Mouse (Mus musculus) hindbrain, embryonic 12.5 days (tissue): ENCODE data around the gene Gm29609. TPM values are rescaled to one million over a fixed set of nuclear protein-coding genes. Genes with fewer than 3 reads are reported as not detected.

Source experiments
- ATAC-seq: fragments of 200-750 bp; cut with Nextera tagmentation; 2 replicates; pipeline ENCODE4 v1.8.0; 2017; ENCODE audit warnings: moderate TSS enrichment; ENCODE audit not compliant: low FRiP score
- H3K27ac ChIP-seq: fragments of 300-500 bp; sonication (generic); 2 replicates; pipeline ENCODE4 v1.5.1; 2016; ENCODE audit warnings: mild to moderate bottlenecking
- H3K27me3 ChIP-seq: fragments of 300-500 bp; sonication (generic); 2 replicates; pipeline ENCODE4 v1.6.1; 2016; ENCODE audit warnings: mild to moderate bottlenecking
- H3K36me3 ChIP-seq: fragments of 300-500 bp; sonication (generic); 2 replicates; pipeline ENCODE4 v1.6.1; 2016; ENCODE audit warnings: mild to moderate bottlenecking
- H3K4me1 ChIP-seq: fragments of 300-500 bp; sonication (generic); 2 replicates; pipeline ENCODE4 v1.6.1; 2016
- H3K4me2 ChIP-seq: fragments of 300-500 bp; sonication (generic); replicated peaks from 2 replicates; pipeline ENCODE4 v1.6.1; 2016; ENCODE audit warnings: mild to moderate bottlenecking
- H3K4me3 ChIP-seq: fragments of 300-500 bp; sonication (generic); 2 replicates; pipeline ENCODE4 v1.5.1; 2016; ENCODE audit warnings: mild to moderate bottlenecking
- H3K9ac ChIP-seq: fragments of 300-500 bp; sonication (generic); 2 replicates; pipeline ENCODE4 v1.6.1; 2016; ENCODE audit warnings: mild to moderate bottlenecking, moderate library complexity
- H3K9me3 ChIP-seq: fragments of 300-500 bp; sonication (generic); replicated peaks from 2 replicates; pipeline ENCODE4 v1.6.1; 2016; ENCODE audit warnings: mild to moderate bottlenecking
- WGBS: fragments of 180-500 bp; shearing (Covaris S2); methylation state at CpG from one replicate; pipeline ENCODE4 v1.1.7; 2016; 5-methylcytosine and 5-hydroxymethylcytosine counted together
- polyA plus RNA-seq: library from polyadenylated mRNA; unstranded; fragments of >200 nt; fragmentation: Nextera tagmentation; extraction: Ambion mirVana; gene quantifications from 2 replicates; pipeline ENCODE4 v1.2.1, GENCODE M21; 2016

Gm29609 gene
- polyA plus RNA-seq, 1 experiment from 2014 or later: 2.3 TPM

- Histone ChIP-seq H3K27me3 (no peaks in the 10 kb centered on the region), H3K36me3 (peaks cover 67% of the 10 kb centered on the region), H3K4me1 (peaks cover 22% of the 10 kb centered on the region), H3K9me3 (peaks cover 6% of the 10 kb centered on the region), H3K9ac (no peak overlapping the region), H3K27ac (no peak overlapping the region), H3K4me3 (no peak overlapping the region), H3K4me2 (no peak overlapping the region)
- no peak for ATAC-seq
- 95% methylated on average over 2 of the region's 2 CpGs for WGBS
Measured at GRCm38 (mm10) chr5:31203866-31204265, 24.2 kb upstream of the Gm29609 start.

GRCm38 (mm10) chr5:31202933-31203332 lies 23.2 kb upstream of the Gm29609 start:
- WGBS: 80% methylated on average over 7 of the region's 7 CpGs
- H3K27ac ChIP-seq: peak overlapping the region; percentile 77
- peaks cover 22% of the 10 kb centered on the region for H3K4me1 ChIP-seq
- H3K27me3 ChIP-seq: no peaks in the 10 kb centered on the region
- peaks cover 6% of the 10 kb centered on the region for H3K9me3 ChIP-seq
- peak overlapping the region; percentile 63 for H3K4me2 ChIP-seq
- H3K9ac ChIP-seq: peak overlapping the region; percentile 48; the same call in 1 of the 2 replicates
- peaks cover 76% of the 10 kb centered on the region for H3K36me3 ChIP-seq
- ATAC-seq: no peak
- H3K4me3 ChIP-seq: peak overlapping the region; percentile 74

- ATAC-seq: peak; percentile 94
- H3K36me3 ChIP-seq: peaks cover 76% of the 10 kb centered on the region
- H3K4me3 ChIP-seq: peak within 1 kb of the TSS; percentile 74
- H3K27ac ChIP-seq: peak within 1 kb of the TSS; percentile 77
- peak within 1 kb of the TSS; percentile 87 for H3K4me2 ChIP-seq
- H3K27me3 ChIP-seq: no peaks in the 10 kb centered on the region
- H3K9ac ChIP-seq: peak within 1 kb of the TSS; percentile 91
- peaks cover 6% of the 10 kb centered on the region for H3K9me3 ChIP-seq
- under 1% methylated on average over 52 of the region's 53 CpGs for WGBS
- peaks cover 22% of the 10 kb centered on the region for H3K4me1 ChIP-seq
Measured at GRCm38 (mm10) chr5:31201742-31202590, 22.3 kb upstream of the Gm29609 start, which contains the start of gene Zfp513. TSS of gene Zfp513 (minus strand) at chr5:31202303.

GRCm38 (mm10) chr5:31201042-31201741 lies 21.5 kb upstream of the Gm29609 start:
- no peak for ATAC-seq
- H3K36me3 ChIP-seq: peaks cover 78% of the 10 kb centered on the region
- WGBS: 21% methylated on average over 13 of the region's 13 CpGs

GRCm38 (mm10) chr5:31200327-31200768 lies 20.6 kb upstream of the Gm29609 start:
- Histone ChIP-seq H3K9me3 (peaks cover 6% of the 10 kb centered on the region), H3K27ac (0 out of 2 replicates have a peak overlapping the region, but pooled peaks have one; percentile 2), H3K9ac (peak overlapping the region; percentile 20; the same call in 1 of the 2 replicates), H3K4me3 (peak overlapping the region; percentile 10; the same call in 1 of the 2 replicates), H3K27me3 (no peaks in the 10 kb centered on the region), H3K4me2 (peak overlapping the region; percentile 87), H3K4me1 (peaks cover 22% of the 10 kb centered on the region), H3K36me3 (peaks cover 77% of the 10 kb centered on the region)
- whole genome bisulfite sequencing: 90% methylated on average over 27 of the region's 27 CpGs
- no peak for ATAC-seq

More at GRCm38 (mm10) chr5:31201042-31201741, 21.5 kb upstream of the Gm29609 start:
- Histone ChIP-seq H3K4me2 (peak overlapping the region; percentile 87), H3K27ac (peak overlapping the region; percentile 77), H3K4me1 (peaks cover 22% of the 10 kb centered on the region), H3K9me3 (peaks cover 6% of the 10 kb centered on the region), H3K27me3 (no peaks in the 10 kb centered on the region), H3K4me3 (peak overlapping the region; percentile 74), H3K9ac (peak overlapping the region; percentile 91)

- WGBS: 86% methylated on average over 9 of the region's 9 CpGs
- no peak for ATAC-seq
- H3K36me3 ChIP-seq: peaks cover 78% of the 10 kb centered on the region
- no peaks in the 10 kb centered on the region for H3K27me3 ChIP-seq
- no peak overlapping the region for H3K4me3 ChIP-seq
- H3K4me1 ChIP-seq: peaks cover 22% of the 10 kb centered on the region
- H3K9ac ChIP-seq: no peak overlapping the region
- no peak overlapping the region for H3K27ac ChIP-seq
- H3K4me2 ChIP-seq: no peak overlapping the region
- peaks cover 6% of the 10 kb centered on the region for H3K9me3 ChIP-seq
Measured at GRCm38 (mm10) chr5:31199893-31200292, 20.2 kb upstream of the Gm29609 start.

- Histone ChIP-seq H3K4me1 (peaks cover 26% of the 10 kb centered on the region), H3K36me3 (peaks cover 78% of the 10 kb centered on the region), H3K27ac (no peak overlapping the region), H3K9me3 (peaks cover 6% of the 10 kb centered on the region), H3K4me2 (no peak overlapping the region), H3K9ac (no peak overlapping the region), H3K4me3 (no peak overlapping the region), H3K27me3 (no peaks in the 10 kb centered on the region)
- WGBS: 94% methylated on average over 19 of the region's 19 CpGs
- ATAC-seq: no peak
Measured at GRCm38 (mm10) chr5:31199321-31199892, 19.7 kb upstream of the Gm29609 start.

GRCm38 (mm10) chr5:31198616-31199320 lies 19.1 kb upstream of the Gm29609 start:
- Histone ChIP-seq H3K27ac (no peak overlapping the region), H3K9me3 (peaks cover 6% of the 10 kb centered on the region), H3K4me1 (peaks cover 32% of the 10 kb centered on the region), H3K4me3 (no peak overlapping the region), H3K9ac (no peak overlapping the region), H3K4me2 (no peak overlapping the region), H3K36me3 (peaks cover 73% of the 10 kb centered on the region), H3K27me3 (no peaks in the 10 kb centered on the region)
- WGBS: 84% methylated on average over 5 of the region's 5 CpGs
- ATAC-seq: no peak

GRCm38 (mm10) chr5:31198170-31198569 lies 18.5 kb upstream of the Gm29609 start:
- Histone ChIP-seq H3K36me3 (peaks cover 67% of the 10 kb centered on the region), H3K9me3 (peaks cover 6% of the 10 kb centered on the region), H3K4me2 (no peak overlapping the region), H3K27ac (no peak overlapping the region), H3K9ac (no peak overlapping the region), H3K4me3 (no peak overlapping the region), H3K4me1 (peaks cover 31% of the 10 kb centered on the region), H3K27me3 (no peaks in the 10 kb centered on the region)
- WGBS: 85% methylated on average over 9 of the region's 9 CpGs
- no peak for ATAC-seq

GRCm38 (mm10) chr5:31197072-31197471 lies 17.4 kb upstream of the Gm29609 start:
- WGBS: 92% methylated on average over 12 of the region's 12 CpGs
- H3K4me2 ChIP-seq: no peak overlapping the region
- H3K9ac ChIP-seq: no peak overlapping the region
- H3K27me3 ChIP-seq: no peaks in the 10 kb centered on the region
- ATAC-seq: no peak
- peaks cover 28% of the 10 kb centered on the region for H3K4me1 ChIP-seq
- H3K27ac ChIP-seq: no peak overlapping the region
- peaks cover 6% of the 10 kb centered on the region for H3K9me3 ChIP-seq
- H3K4me3 ChIP-seq: no peak overlapping the region
- H3K36me3 ChIP-seq: peaks cover 62% of the 10 kb centered on the region

- Histone ChIP-seq H3K36me3 (peaks cover 62% of the 10 kb centered on the region), H3K4me2 (no peak overlapping the region), H3K9ac (no peak overlapping the region), H3K27ac (no peak overlapping the region), H3K9me3 (peaks cover 6% of the 10 kb centered on the region), H3K4me1 (peaks cover 33% of the 10 kb centered on the region), H3K4me3 (no peak overlapping the region), H3K27me3 (no peaks in the 10 kb centered on the region)
- WGBS: 94% methylated on average over 10 of the region's 10 CpGs
- ATAC-seq: no peak
Measured at GRCm38 (mm10) chr5:31196207-31196606, 16.5 kb upstream of the Gm29609 start.
